Mouse (Mus musculus): ENCODE measurements around the gene Trim52. TPM values are rescaled to one million over a fixed set of nuclear protein-coding genes. Genes with fewer than 3 reads are reported as not detected.

The Trim52 gene
- total and polyA plus RNA-seq, 3 experiments = not detected

GRCm38 (mm10) chr14:106106425-106106824, 427 bp downstream of the Trim52 start:
- Histone ChIP-seq H3K9ac (ENCODE audit: insufficient read depth, low read depth) (no peak overlapping the region), H3K36me3 (replicated peaks in 1 of 2; ENCODE audit: control insufficient read depth in 1 of 2, insufficient read depth in 1 of 2, low read length in 1 of 2) (no peaks in the 10 kb centered on the region), H3K27me3 (replicated peaks) (no peaks in the 10 kb centered on the region), H3K4me3 (replicated peaks in 1 of 3; ENCODE audit: low read depth in 2 of 3, low read length in 2 of 3, poor library complexity in 1 of 3) (no peak overlapping the region), H3K4me2 (ENCODE audit: insufficient read depth, low read depth, poor library complexity, severe bottlenecking) (no peak overlapping the region), H3K9me3 (replicated peaks; ENCODE audit: low read length) (peaks cover 23% of the 10 kb centered on the region), H3K4me1 (ENCODE audit: control insufficient read depth in 1 of 2, insufficient read depth in 2 of 2) (no peaks in the 10 kb centered on the region), H3K79me2 (replicated peaks; ENCODE audit: control insufficient read depth, extremely low read depth, insufficient read depth, poor library complexity, severe bottlenecking) (no peaks in the 10 kb centered on the region), H3K27ac (ENCODE audit: insufficient read depth, low read depth) (no peak overlapping the region)
- in situ Hi-C loops (cut with MboI; ENCODE audit: low pct_ligation_motif_present, low pct_unique_long_range_greater_than_20kb, low sequenced_read_pairs) (no loop called here), dilution Hi-C loops (cut with MboI; ENCODE audit: extremely low pct_ligation_motif_present, extremely low pct_unique_long_range_greater_than_20kb, low sequenced_read_pairs) (no loop called here)
- no peak for DNase-seq (ENCODE audit: extremely low read depth)
- TF ChIP-seq CHD2 (IDR thresholded peaks at IDR 0.05; ENCODE audit: low read length) (no peak), USF2 (conservative IDR thresholded peaks at IDR 0.05; ENCODE audit: low read depth, low read length) (no peak), IRF4 (IDR thresholded peaks at IDR 0.05; ENCODE audit: low read depth, low read length) (no peak), GABPA (IDR thresholded peaks at IDR 0.05; ENCODE audit: insufficient replicate concordance, low read depth, low read length) (no peak), TCF12 (IDR thresholded peaks at IDR 0.05; ENCODE audit: low read depth, low read length) (no peak), BHLHE40 (IDR thresholded peaks at IDR 0.05; ENCODE audit: low read depth, low read length) (no peak), NELFE (IDR thresholded peaks at IDR 0.05; ENCODE audit: low read depth, low read length) (no peak), JUN (IDR thresholded peaks at IDR 0.05; ENCODE audit: insufficient read depth, low read depth, low read length) (no peak), NRF1 (IDR thresholded peaks at IDR 0.05; ENCODE audit: low read depth, low read length) (no peak), POLR2A (IDR thresholded peaks at IDR 0.05; ENCODE audit: low read depth, low read length) (no peak)

- H3K79me2 ChIP-seq (replicated peaks; ENCODE audit: control insufficient read depth, extremely low read depth, insufficient read depth, poor library complexity, severe bottlenecking) = no peaks in the 10 kb centered on the region
- no peaks in the 10 kb centered on the region for H3K4me1 ChIP-seq (ENCODE audit: control insufficient read depth in 1 of 2, insufficient read depth in 2 of 2)
- no peaks in the 10 kb centered on the region for H3K36me3 ChIP-seq (replicated peaks in 1 of 2; ENCODE audit: control insufficient read depth in 1 of 2, insufficient read depth in 1 of 2, low read length in 1 of 2)
- no peak overlapping the region for H3K4me2 ChIP-seq (ENCODE audit: insufficient read depth, low read depth, poor library complexity, severe bottlenecking)
- H3K27me3 ChIP-seq (replicated peaks) = no peaks in the 10 kb centered on the region
- H3K27ac ChIP-seq (ENCODE audit: insufficient read depth, low read depth) = no peak overlapping the region
- H3K9ac ChIP-seq (ENCODE audit: insufficient read depth, low read depth) = no peak overlapping the region
- no peak overlapping the region for H3K4me3 ChIP-seq (replicated peaks in 1 of 3; ENCODE audit: low read depth in 2 of 3, low read length in 2 of 3, poor library complexity in 1 of 3)
- in situ Hi-C loops (cut with MboI; ENCODE audit: low pct_ligation_motif_present, low pct_unique_long_range_greater_than_20kb, low sequenced_read_pairs) (no loop called here), dilution Hi-C loops (cut with MboI; ENCODE audit: extremely low pct_ligation_motif_present, extremely low pct_unique_long_range_greater_than_20kb, low sequenced_read_pairs) (no loop called here)
- no peak for TF ChIP-seq MEF2A (IDR thresholded peaks at IDR 0.05; ENCODE audit: borderline replicate concordance, low read depth, low read length)
- TF ChIP-seq UBTF (IDR thresholded peaks at IDR 0.05; ENCODE audit: low read depth, low read length) = no peak
- TF ChIP-seq ZNF384 (IDR thresholded peaks at IDR 0.05; ENCODE audit: low read depth, low read length) = no peak
- no peak for TF ChIP-seq TBP (conservative IDR thresholded peaks at IDR 0.05; ENCODE audit: low read depth, low read length)
- no peak for TF ChIP-seq JUND (conservative IDR thresholded peaks at IDR 0.05; ENCODE audit: low read depth, low read length)
- no peak for TF ChIP-seq GABPA (IDR thresholded peaks at IDR 0.05; ENCODE audit: insufficient replicate concordance, low read depth, low read length)
- no peak for TF ChIP-seq CTCF (conservative IDR thresholded peaks at IDR 0.05 in 1 of 2, IDR thresholded peaks at IDR 0.05 in 1 of 2; ENCODE audit: low read depth in 2 of 2, low read length in 2 of 2)
- TF ChIP-seq MXI1 (IDR thresholded peaks at IDR 0.05; ENCODE audit: low read depth, low read length) = no peak
- no peak for TF ChIP-seq NELFE (IDR thresholded peaks at IDR 0.05; ENCODE audit: low read depth, low read length)
- TF ChIP-seq EP300 (IDR thresholded peaks at IDR 0.05; ENCODE audit: low read length) = no peak
- no peak for TF ChIP-seq PAX5 (IDR thresholded peaks at IDR 0.05; ENCODE audit: low read length)
- no peak for TF ChIP-seq POLR2A (IDR thresholded peaks at IDR 0.05; ENCODE audit: low read depth, low read length)
- TF ChIP-seq CHD2 (IDR thresholded peaks at IDR 0.05; ENCODE audit: low read length) = no peak
- no peak for TF ChIP-seq SMC3 (IDR thresholded peaks at IDR 0.05; ENCODE audit: low read depth, low read length)
- no peak for TF ChIP-seq HCFC1 (IDR thresholded peaks at IDR 0.05; ENCODE audit: low read depth, low read length)
- TF ChIP-seq JUN (IDR thresholded peaks at IDR 0.05; ENCODE audit: insufficient read depth, low read depth, low read length) = no peak
- TF ChIP-seq SIN3A (IDR thresholded peaks at IDR 0.05; ENCODE audit: low read length) = no peak
- no peak for TF ChIP-seq USF1 (IDR thresholded peaks at IDR 0.05; ENCODE audit: low read depth, low read length)
- no peak for TF ChIP-seq TCF12 (IDR thresholded peaks at IDR 0.05; ENCODE audit: low read depth, low read length)
- H3K9me3 ChIP-seq (replicated peaks; ENCODE audit: low read length) = peaks cover 3% of the 10 kb centered on the region
- DNase-seq (ENCODE audit: extremely low read depth) = no peak
Observed at GRCm38 (mm10) chr14:106119371-106119770, 13.4 kb downstream of the Trim52 start.
